In the genomic region with DNA sequence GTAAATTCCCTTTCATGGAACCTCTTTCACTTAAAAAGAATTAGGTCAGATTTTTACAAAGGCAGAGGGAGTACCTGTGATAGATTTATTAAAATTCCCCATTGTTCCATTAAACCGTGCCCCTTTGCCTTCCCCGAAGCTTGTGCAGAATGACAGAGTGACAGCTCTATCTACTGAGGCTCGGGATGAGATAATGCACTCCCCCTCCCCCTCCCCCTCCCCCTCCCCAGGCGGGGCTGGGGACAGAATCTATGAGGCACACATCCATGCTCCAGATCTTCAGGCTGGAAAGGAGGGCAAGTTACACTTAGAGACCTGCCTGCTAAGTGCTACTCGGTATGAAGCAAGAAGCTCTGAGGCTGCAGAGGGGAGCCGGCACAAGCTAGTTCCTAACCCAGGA, we compare ENCODE assay signal across 23 mouse cellular contexts. TPM values are rescaled to one million over a fixed set of nuclear protein-coding genes. Genes with fewer than 3 reads are reported as not detected.
DNase-seq lines count a peak whose midpoint lies in the region; ATAC-seq and TF ChIP-seq lines count a peak whose summit lies in the region.
"Had no signal": no experiment of that assay in that cellular context is flagged by ENCODE, and none has a peak within 500 bp of the region (broad histone marks: within the 10 kb centered on the region; RNA-seq: fewer than 3 reads in every experiment).

No protein-coding gene starts in this region.

- no peaks in the 10 kb centered on the region for H3K27me3 ChIP-seq in forebrain, postnatal 0 days (ENCODE audit: insufficient read depth, low read length)
- H3K27me3 ChIP-seq in forebrain, embryonic 14.5 days (replicated peaks; ENCODE audit: control insufficient read depth, insufficient read depth, low read length), result no peaks in the 10 kb centered on the region
- H3K27me3 ChIP-seq in midbrain, embryonic 14.5 days (ENCODE audit: control insufficient read depth, insufficient read depth, low read length), result no peaks in the 10 kb centered on the region
- H3K27me3 ChIP-seq in midbrain, postnatal 0 days (ENCODE audit: insufficient read depth, low read length), result no peaks in the 10 kb centered on the region
- H3K27me3 ChIP-seq: heart, embryonic 13.5 days; limb, embryonic 13.5 days; lung, embryonic 15.5 days had no signal

- DNase-seq in forebrain, postnatal 0 days, result no peak
- DNase-seq in forebrain, embryonic 14.5 days (ENCODE audit: low spot score), result no peak
- DNase-seq in midbrain, embryonic 14.5 days, result peak; percentile 35
- DNase-seq in midbrain, postnatal 0 days (ENCODE audit: low spot score), result no peak
- DNase-seq in mesoderm, embryonic 11.5 days (ENCODE audit: low read depth, low spot score), result peak; percentile 23
- no peak for DNase-seq in heart, postnatal 4 days
- no peak for DNase-seq in neural tube, embryonic 10.5 days (ENCODE audit: extremely low spot score, low spot score)
- DNase-seq: B cell, adult 2 months; cerebellum, adult 18-20 months; cerebellum, postnatal 10 days; gastrocnemius, postnatal 10 days; heart, postnatal 10 days; kidney, adult 8-10 months; kidney, postnatal 4 days; right cerebral cortex, postnatal 25 days; spleen, adult 18-20 months; thymus, postnatal 14 days had no signal

- no peak for TF ChIP-seq CTCF in forebrain, postnatal 0 days (IDR thresholded peaks at IDR 0.05; ENCODE audit: low read depth)
- no peak for TF ChIP-seq CTCF in midbrain, postnatal 0 days (IDR thresholded peaks at IDR 0.05)

- peaks cover 19% of the 10 kb centered on the region for H3K36me3 ChIP-seq in forebrain, postnatal 0 days (ENCODE audit: insufficient read depth)
- peaks cover 16% of the 10 kb centered on the region; the same call in 1 of the 2 replicates for H3K36me3 ChIP-seq in forebrain, embryonic 14.5 days (ENCODE audit: control insufficient read depth, insufficient read depth, low read length)
- peaks cover 3% of the 10 kb centered on the region; the same call in 1 of the 2 replicates for H3K36me3 ChIP-seq in midbrain, embryonic 14.5 days (ENCODE audit: control insufficient read depth, insufficient read depth, low read length)
- H3K36me3 ChIP-seq in midbrain, postnatal 0 days (ENCODE audit: insufficient read depth, low read length), result peaks cover 9% of the 10 kb centered on the region
- H3K36me3 ChIP-seq: lung, embryonic 15.5 days had no signal

- 0 out of 2 replicates have a peak, but pooled peaks cover 3% of the 10 kb centered on the region for H3K9me3 ChIP-seq in forebrain, postnatal 0 days (ENCODE audit: low read length)
- no peaks in the 10 kb centered on the region for H3K9me3 ChIP-seq in forebrain, embryonic 14.5 days (replicated peaks; ENCODE audit: control insufficient read depth, low read length)
- no peaks in the 10 kb centered on the region for H3K9me3 ChIP-seq in midbrain, embryonic 14.5 days (ENCODE audit: control insufficient read depth, low read length)
- no peaks in the 10 kb centered on the region for H3K9me3 ChIP-seq in midbrain, postnatal 0 days (ENCODE audit: low read length)
- H3K9me3 ChIP-seq: heart, embryonic 13.5 days; limb, embryonic 13.5 days; lung, embryonic 15.5 days had no signal

- H3K4me2 ChIP-seq in forebrain, postnatal 0 days (ENCODE audit: low read depth), result no peak overlapping the region
- H3K4me2 ChIP-seq in forebrain, embryonic 14.5 days (ENCODE audit: low read length), result no peak overlapping the region
- H3K4me2 ChIP-seq in midbrain, embryonic 14.5 days (ENCODE audit: low read length), result no peak overlapping the region
- H3K4me2 ChIP-seq in midbrain, postnatal 0 days (ENCODE audit: low read depth, low read length, poor library complexity, severe bottlenecking), result no peak overlapping the region
- H3K4me2 ChIP-seq: heart, embryonic 13.5 days; limb, embryonic 13.5 days; liver, embryonic 11.5 days; lung, embryonic 15.5 days had no signal

- WGBS in forebrain, postnatal 0 days, result 51% methylated on average over 6 of the region's 6 CpGs
- 63% methylated on average over 6 of the region's 6 CpGs for WGBS in forebrain, embryonic 14.5 days
- 23% methylated on average over 6 of the region's 6 CpGs for WGBS in midbrain, embryonic 14.5 days
- 35% methylated on average over 6 of the region's 6 CpGs for WGBS in midbrain, postnatal 0 days

- no peaks in the 10 kb centered on the region for H3K4me1 ChIP-seq in forebrain, postnatal 0 days (ENCODE audit: insufficient read depth)
- no peaks in the 10 kb centered on the region; the same call in 1 of the 2 replicates for H3K4me1 ChIP-seq in forebrain, embryonic 14.5 days (ENCODE audit: control insufficient read depth, insufficient read depth, low read length)
- H3K4me1 ChIP-seq in midbrain, embryonic 14.5 days (ENCODE audit: control insufficient read depth, insufficient read depth, low read length), result peaks cover 5% of the 10 kb centered on the region
- H3K4me1 ChIP-seq in midbrain, postnatal 0 days (ENCODE audit: insufficient read depth, low read length), result peaks cover 6% of the 10 kb centered on the region; the same call in 1 of the 2 replicates
- H3K4me1 ChIP-seq: lung, embryonic 15.5 days had no signal

- H3K4me3 ChIP-seq in forebrain, postnatal 0 days (ENCODE audit: low read depth, low read length), result no peak overlapping the region
- H3K4me3 ChIP-seq in forebrain, embryonic 14.5 days (ENCODE audit: low read depth, low read length), result no peak overlapping the region
- no peak overlapping the region for H3K4me3 ChIP-seq in midbrain, embryonic 14.5 days (replicated peaks; ENCODE audit: low read depth, low read length)
- H3K4me3 ChIP-seq in midbrain, postnatal 0 days (ENCODE audit: low read depth, low read length), result no peak overlapping the region
- H3K4me3 ChIP-seq: heart, embryonic 13.5 days; limb, embryonic 13.5 days; lung, embryonic 15.5 days had no signal

- ATAC-seq in forebrain, postnatal 0 days, result peak; percentile 40; the same call in 1 of the 2 replicates
- ATAC-seq in forebrain, embryonic 14.5 days, result no peak
- ATAC-seq in midbrain, embryonic 14.5 days (ENCODE audit: low FRiP score, low TSS enrichment), result no peak
- no peak for ATAC-seq in midbrain, postnatal 0 days (ENCODE audit: low FRiP score)
- ATAC-seq: intestine, embryonic 16.5 days had no signal

- H3K27ac ChIP-seq in forebrain, postnatal 0 days (ENCODE audit: low read depth, low read length), result no peak overlapping the region
- no peak overlapping the region for H3K27ac ChIP-seq in forebrain, embryonic 14.5 days (ENCODE audit: low read depth, low read length)
- no peak overlapping the region for H3K27ac ChIP-seq in midbrain, embryonic 14.5 days (replicated peaks; ENCODE audit: low read depth, low read length)
- no peak overlapping the region for H3K27ac ChIP-seq in midbrain, postnatal 0 days (ENCODE audit: low read depth, low read length)
- H3K27ac ChIP-seq: heart, embryonic 13.5 days; kidney, postnatal 0 days; limb, embryonic 13.5 days; lung, embryonic 15.5 days had no signal

- H3K9ac ChIP-seq in forebrain, postnatal 0 days, result no peak overlapping the region
- no peak overlapping the region for H3K9ac ChIP-seq in forebrain, embryonic 14.5 days (ENCODE audit: low read length)
- no peak overlapping the region for H3K9ac ChIP-seq in midbrain, embryonic 14.5 days (replicated peaks; ENCODE audit: low read length)
- H3K9ac ChIP-seq in midbrain, postnatal 0 days (replicated peaks; ENCODE audit: low read length, poor library complexity, severe bottlenecking), result no peak overlapping the region
- H3K9ac ChIP-seq: heart, embryonic 13.5 days; limb, embryonic 13.5 days; lung, embryonic 15.5 days had no signal

RNA-seq across cellular contexts. Expression of gene Dirc2, which starts 53.8 kb away (rescaled TPM):
- total RNA-seq in forebrain, postnatal 0 days (2014; rRNA removed), result 80.9 and 90.9 TPM in 2 replicates
- 41.6 and 50.1 TPM in 2 replicates for polyA plus RNA-seq in forebrain, postnatal 0 days (2015; fragmentation: Nextera tagmentation; extraction: Ambion mirVana)
- 40.7 and 46.1 TPM in 2 replicates for polyA plus RNA-seq in forebrain, embryonic 14.5 days (2014; fragmentation: Nextera tagmentation; extraction: Ambion mirVana)
- 40.5 and 44.5 TPM in 2 replicates for polyA plus RNA-seq in midbrain, embryonic 14.5 days (2014; fragmentation: Nextera tagmentation; extraction: Ambion mirVana)
- total RNA-seq in midbrain, postnatal 0 days (2014; rRNA removed), result 84.3 and 87.8 TPM in 2 replicates
- polyA plus RNA-seq in midbrain, postnatal 0 days (2015; fragmentation: Nextera tagmentation; extraction: Ambion mirVana), result 31.1 and 35.2 TPM in 2 replicates
- total RNA-seq in heart, postnatal 4 days (2021), result 10 to 100 TPM; 33.2 to 34.8 TPM

RNA-seq across cellular contexts. Expression of gene Hspbap1, which starts 54.8 kb away (rescaled TPM):
- 7.2 and 8.2 TPM in 2 replicates for total RNA-seq in forebrain, postnatal 0 days (2014; rRNA removed)
- 5.1 and 6.8 TPM in 2 replicates for polyA plus RNA-seq in forebrain, postnatal 0 days (2015; fragmentation: Nextera tagmentation; extraction: Ambion mirVana)
- 24.7 and 24.9 TPM in 2 replicates for polyA plus RNA-seq in forebrain, embryonic 14.5 days (2014; fragmentation: Nextera tagmentation; extraction: Ambion mirVana)
- 13.4 and 18.1 TPM in 2 replicates for polyA plus RNA-seq in midbrain, embryonic 14.5 days (2014; fragmentation: Nextera tagmentation; extraction: Ambion mirVana)
- total RNA-seq in midbrain, postnatal 0 days (2014; rRNA removed), result 5.2 and 5.3 TPM in 2 replicates
- 4.7 and 5.0 TPM in 2 replicates for polyA plus RNA-seq in midbrain, postnatal 0 days (2015; fragmentation: Nextera tagmentation; extraction: Ambion mirVana)
- total RNA-seq in heart, postnatal 4 days (2021), result 1 to 10 TPM; 2.4 to 3.3 TPM

Comparison
In these comparisons a context has a peak if more than half of its experiments do, and no peak if none do; other contexts are left out.
1. DNase-seq: peak in midbrain, embryonic 14.5 days (single experiment) and mesoderm, embryonic 11.5 days (single experiment); none in forebrain, postnatal 0 days (single experiment), forebrain, embryonic 14.5 days (single experiment), midbrain, postnatal 0 days (single experiment), heart, postnatal 4 days (single experiment) and neural tube, embryonic 10.5 days (single experiment).